Mouse (Mus musculus) intestine, embryonic 14.5 days (tissue): ENCODE measurements at regions not wholly inside any gene's neighbourhood (a gene's known extent, or its start where the extent isn't known, plus 50 kb on each side); places are given as distances from the start of the nearest gene placed in this dataset.

ENCODE experiments used
- ATAC-seq: fragments of 200-750 bp; cut with Nextera tagmentation; replicated peaks from 2 replicates; pipeline ENCODE4 v1.8.0; 2017; ENCODE audit warnings: low read depth, moderate number of reproducible peaks, moderate TSS enrichment, moderate library complexity; ENCODE audit not compliant: low FRiP score, low TSS enrichment
- DNase-seq: peaks from one replicate; pipeline ENCODE4 v3.0.0-alpha.2; 2018; ENCODE audit warnings: low spot score
- H3K27ac ChIP-seq: fragments of 300-500 bp; sonication (generic); 2 replicates; pipeline ENCODE4 v1.5.1; 2014; ENCODE audit warnings: low read depth, mild to moderate bottlenecking, control low read depth
- H3K27me3 ChIP-seq: fragments of 300-500 bp; sonication (generic); replicated peaks from 2 replicates; pipeline ENCODE4 v1.6.1; 2014; ENCODE audit warnings: low read length, control low read depth; ENCODE audit not compliant: control insufficient read depth, insufficient read depth
- H3K36me3 ChIP-seq: fragments of 300-500 bp; sonication (generic); 2 replicates; pipeline ENCODE4 v1.6.1; 2014; ENCODE audit warnings: low read length, control low read depth; ENCODE audit not compliant: control insufficient read depth, insufficient read depth
- H3K4me1 ChIP-seq: fragments of 300-500 bp; sonication (generic); replicated peaks from 2 replicates; pipeline ENCODE4 v1.6.1; 2014; ENCODE audit warnings: low read length, control low read depth, mixed read lengths; ENCODE audit not compliant: control insufficient read depth, insufficient read depth
- H3K4me2 ChIP-seq: fragments of 300-500 bp; sonication (generic); 2 replicates; pipeline ENCODE4 v1.6.1; 2014; ENCODE audit warnings: low read length
- H3K4me3 ChIP-seq: fragments of 300-500 bp; sonication (generic); 2 replicates; pipeline ENCODE4 v1.5.1; 2014; ENCODE audit warnings: low read depth, low read length, control low read depth, mixed read lengths
- H3K9ac ChIP-seq: fragments of 300-500 bp; sonication (generic); 2 replicates; pipeline ENCODE4 v1.6.1; 2014; ENCODE audit warnings: mild to moderate bottlenecking, low read length
- H3K9me3 ChIP-seq: fragments of 300-500 bp; sonication (generic); 2 replicates; pipeline ENCODE4 v1.6.1; 2016; ENCODE audit warnings: low read length, control low read depth; ENCODE audit not compliant: control insufficient read depth
- WGBS: fragments of 180-500 bp; shearing (Covaris S2); extraction: QIAGEN DNeasy Blood & Tissue Kit; methylation state at CpG from one replicate; pipeline ENCODE4 v1.1.7; 2014; 5-methylcytosine and 5-hydroxymethylcytosine counted together

- WGBS: 91% methylated on average over 3 of the region's 3 CpGs
- ATAC-seq: no peak
Measured at GRCm38 (mm10) chr16:95773151-95773550, 71.3 kb downstream of the Ets2 start.

More at GRCm38 (mm10) chr16:95773151-95773550, 71.3 kb downstream of the Ets2 start:
- Histone ChIP-seq H3K27me3 (no peaks in the 10 kb centered on the region), H3K36me3 (no peaks in the 10 kb centered on the region), H3K27ac (no peak overlapping the region), H3K9ac (no peak overlapping the region), H3K4me1 (peaks cover 5% of the 10 kb centered on the region; the same call in 1 of the 2 replicates), H3K4me2 (no peak overlapping the region), H3K4me3 (no peak overlapping the region), H3K9me3 (no peaks in the 10 kb centered on the region)
- no peak for DNase-seq
